Mouse (Mus musculus) olfactory bulb, adult 2 months (tissue): ENCODE results near the gene Upk1a.

Experiments
- CTCF ChIP-seq: fragments of 200-500 bp; IDR thresholded peaks from 2 replicates; pipeline ENCODE4 v1.5.1; 2012; ENCODE audit warnings: low read depth, mild to moderate bottlenecking, low read length, moderate library complexity; ENCODE audit not compliant: insufficient read depth
- POLR2A ChIP-seq: fragments of 200-500 bp; IDR thresholded peaks from 2 replicates; pipeline ENCODE4 v1.6.1; 2012; ENCODE audit warnings: mild to moderate bottlenecking, low read depth, low read length, moderate library complexity; ENCODE audit not compliant: insufficient read depth

DNA sequence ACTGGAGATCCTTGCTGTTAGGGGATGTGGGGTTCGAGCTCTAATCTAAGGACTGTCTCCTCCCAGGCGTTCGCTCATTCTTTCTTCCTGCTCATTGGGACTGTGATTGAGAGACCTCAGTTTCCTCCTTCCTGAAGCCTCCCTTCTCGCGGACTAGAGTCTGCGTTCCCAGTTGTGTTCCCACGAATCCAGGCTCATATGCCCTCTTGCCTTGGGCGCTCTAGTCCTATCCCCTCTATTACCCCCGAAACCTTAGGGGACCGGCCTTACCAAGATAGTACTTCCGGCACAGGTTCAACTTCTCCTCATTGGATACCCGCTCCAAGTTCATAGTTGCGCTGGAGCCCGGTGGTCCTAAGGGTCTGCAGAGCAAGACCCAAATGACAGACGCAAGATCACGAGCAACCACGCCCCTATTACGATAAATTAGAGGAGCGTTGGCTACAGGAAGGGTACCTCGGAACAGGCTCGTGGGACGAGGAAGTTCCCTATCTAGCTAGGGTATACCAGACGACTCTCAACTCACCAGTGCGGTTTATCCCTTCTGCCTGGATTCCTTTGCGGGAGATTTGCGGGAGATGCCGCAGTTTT, 50.0 kb downstream of the Upk1a start:
- TF ChIP-seq CTCF: no peak
- no peak for TF ChIP-seq POLR2A
